Mouse (Mus musculus) embryonic fibroblast, embryonic 13.5 days (primary cell): ENCODE measurements at regions not wholly inside any gene's neighbourhood (a gene's known extent, or its start where the extent isn't known, plus 50 kb on each side); places are given as distances from the start of the nearest gene placed in this dataset.

Source experiments
- CTCF ChIP-seq: IDR thresholded peaks from 2 replicates; pipeline ENCODE4 v1.5.1; 2011; ENCODE audit warnings: mild to moderate bottlenecking, control low read depth, low read length, moderate library complexity, borderline replicate concordance; ENCODE audit not compliant: insufficient read depth
- POLR2A ChIP-seq: IDR thresholded peaks from 2 replicates; pipeline ENCODE4 v1.6.1; 2011; ENCODE audit warnings: low read depth, mild to moderate bottlenecking, control low read depth, low read length, moderate library complexity

- no peak for TF ChIP-seq CTCF
- no peak for TF ChIP-seq POLR2A
Observed at GRCm38 (mm10) chr2:147632737-147633136, 271.0 kb downstream of the Pax1 start.
